Mouse (Mus musculus): ENCODE measurements around the gene Abhd12b.

Abhd12b gene

GRCm38 (mm10) chr12:70153842-70154241 lies at the start of gene Abhd12b:
Abhd12b (plus strand) TSS chr12:70154142.
- DNase-seq = no peak

- no peak for DNase-seq
These were observed 49.7 kb upstream of the Abhd12b start for GRCm38 (mm10) chr12:70104199-70104598.

- peak; percentile 50 for DNase-seq
These were observed 49.0 kb upstream of the Abhd12b start for GRCm38 (mm10) chr12:70104776-70105420.

GRCm38 (mm10) chr12:70105885-70106284 lies 48.1 kb upstream of the Abhd12b start:
- no peak for DNase-seq

GRCm38 (mm10) chr12:70106508-70106907 lies 47.4 kb upstream of the Abhd12b start:
- DNase-seq = no peak

- DNase-seq = no peak
These were observed 45.8 kb upstream of the Abhd12b start for GRCm38 (mm10) chr12:70108104-70108503.

- no peak for DNase-seq
These were observed 44.0 kb upstream of the Abhd12b start for GRCm38 (mm10) chr12:70109921-70110320.

GRCm38 (mm10) chr12:70110375-70111116 lies 43.4 kb upstream of the Abhd12b start:
- peak; percentile 36 for DNase-seq

GRCm38 (mm10) chr12:70111117-70111366 lies 42.9 kb upstream of the Abhd12b start:
- peak; percentile 67 for DNase-seq

GRCm38 (mm10) chr12:70111367-70112089 lies 42.4 kb upstream of the Abhd12b start:
- DNase-seq = peak; percentile 86

GRCm38 (mm10) chr12:70112090-70112383 lies 41.9 kb upstream of the Abhd12b start:
- no peak for DNase-seq

GRCm38 (mm10) chr12:70113351-70113750 lies 40.6 kb upstream of the Abhd12b start, which contains the start of gene Nin:
Nin (minus strand) TSS chr12:70113717.
- no peak for DNase-seq

GRCm38 (mm10) chr12:70117146-70117545 lies 36.8 kb upstream of the Abhd12b start:
- no peak for DNase-seq

GRCm38 (mm10) chr12:70118721-70119345 lies 35.1 kb upstream of the Abhd12b start:
- DNase-seq = no peak

GRCm38 (mm10) chr12:70119552-70119951 lies 34.4 kb upstream of the Abhd12b start:
- peak; percentile 34 for DNase-seq

GRCm38 (mm10) chr12:70126626-70127025 lies 27.3 kb upstream of the Abhd12b start:
- DNase-seq = no peak

GRCm38 (mm10) chr12:70129105-70129504 lies 24.8 kb upstream of the Abhd12b start:
- DNase-seq = peak; percentile 52

- peak; percentile 55 for DNase-seq
These were observed 22.8 kb upstream of the Abhd12b start for GRCm38 (mm10) chr12:70131042-70131675.

- no peak for DNase-seq
These were observed 19.2 kb upstream of the Abhd12b start for GRCm38 (mm10) chr12:70134627-70135235.

GRCm38 (mm10) chr12:70136185-70136756 lies 17.7 kb upstream of the Abhd12b start:
- peak; percentile 60 for DNase-seq

GRCm38 (mm10) chr12:70137095-70137494 lies 16.8 kb upstream of the Abhd12b start:
- no peak for DNase-seq

- DNase-seq = no peak
These were observed 16.3 kb upstream of the Abhd12b start for GRCm38 (mm10) chr12:70137626-70138025.

Data from thymus, postnatal 4 days (tissue).